Comparison of ENCODE assay signal across 7 mouse cellular contexts in genomic region chr7:139212754-139213745, GRCm38 (mm10). TPM values are rescaled to one million over a fixed set of nuclear protein-coding genes. Genes with fewer than 3 reads are reported as not detected.
DNase-seq lines count a peak whose midpoint lies in the region; ATAC-seq lines count a peak whose summit lies in the region.

Lrrc27 (plus strand) TSS chr7:139212988.
Stk32c (minus strand) TSS chr7:139213307.

- intact Hi-C loops in left cerebral cortex, postnatal 36 days (cut with DNase I) = loop anchor here (5.0 to 10.0 kb wide), 2 partner anchors 84 to 182 kb away; no protein-coding TSS in a partner anchor

- H3K36me3 ChIP-seq in intestine, embryonic 16.5 days (ENCODE audit: control insufficient read depth, insufficient read depth, low read length) = no peaks in the 10 kb centered on the region
- no peaks in the 10 kb centered on the region for H3K36me3 ChIP-seq in midbrain, embryonic 11.5 days (ENCODE audit: control insufficient read depth, insufficient read depth, low read length)

- H3K27me3 ChIP-seq in intestine, embryonic 16.5 days (replicated peaks; ENCODE audit: control insufficient read depth, insufficient read depth, low read length) = no peaks in the 10 kb centered on the region
- H3K27me3 ChIP-seq in midbrain, embryonic 11.5 days (ENCODE audit: control insufficient read depth, insufficient read depth, low read length) = no peaks in the 10 kb centered on the region

- ATAC-seq in intestine, embryonic 16.5 days = peak; percentile 98
- peak; percentile 98 for ATAC-seq in midbrain, embryonic 11.5 days (ENCODE audit: low FRiP score)

- peak within 1 kb of the TSS; percentile 79 for H3K27ac ChIP-seq in intestine, embryonic 16.5 days (ENCODE audit: low read length)
- peak within 1 kb of the TSS; percentile 88 for H3K27ac ChIP-seq in midbrain, embryonic 11.5 days (ENCODE audit: low read depth, low read length)

- H3K9ac ChIP-seq in intestine, embryonic 16.5 days (ENCODE audit: low read depth, low read length) = peak within 1 kb of the TSS; percentile 81
- peak within 1 kb of the TSS; percentile 85 for H3K9ac ChIP-seq in midbrain, embryonic 11.5 days (ENCODE audit: low read length)

- H3K4me3 ChIP-seq in intestine, embryonic 16.5 days (ENCODE audit: low read length) = peak within 1 kb of the TSS; percentile 68
- H3K4me3 ChIP-seq in midbrain, embryonic 11.5 days (ENCODE audit: low read depth, low read length) = peak within 1 kb of the TSS; percentile 55

- DNase-seq in adrenal gland, adult 8-10 months = peak; percentile 98
- peak; percentile 99 for DNase-seq in embryo, embryonic 9.5 days (ENCODE audit: extremely low spot score)
- peak; percentile 87 to 97 for DNase-seq in gastrocnemius, postnatal 4 days (ENCODE audit: low spot score in 2 of 2)
- DNase-seq in left cerebral cortex, postnatal 36 days (ENCODE audit: low spot score in 2 of 2) = peak; percentile 99
- DNase-seq in midbrain, embryonic 11.5 days (ENCODE audit: low spot score, missing footprints) = peak; percentile 99
- peak; percentile 99 for DNase-seq in skeletal muscle tissue, adult 2 months (ENCODE audit: low read depth, low spot score)

- H3K4me1 ChIP-seq in intestine, embryonic 16.5 days (ENCODE audit: control insufficient read depth, insufficient read depth, low read length) = peaks cover 3% of the 10 kb centered on the region; the same call in 1 of the 2 replicates
- H3K4me1 ChIP-seq in midbrain, embryonic 11.5 days (ENCODE audit: control insufficient read depth, insufficient read depth, low read length) = peaks cover 9% of the 10 kb centered on the region; the same call in 1 of the 2 replicates

- no peaks in the 10 kb centered on the region for H3K9me3 ChIP-seq in intestine, embryonic 16.5 days (ENCODE audit: control insufficient read depth, low read length)
- H3K9me3 ChIP-seq in midbrain, embryonic 11.5 days (ENCODE audit: control insufficient read depth, low read length) = no peaks in the 10 kb centered on the region

- 2% methylated on average over 52 of the region's 53 CpGs for WGBS in intestine, embryonic 16.5 days
- 3% methylated on average over 53 of the region's 53 CpGs for WGBS in midbrain, embryonic 11.5 days

- peak within 1 kb of the TSS; percentile 78 for H3K4me2 ChIP-seq in intestine, embryonic 16.5 days (ENCODE audit: low read depth, low read length)
- H3K4me2 ChIP-seq in midbrain, embryonic 11.5 days = peak within 1 kb of the TSS; percentile 46

RNA-seq across cellular contexts. Expression of gene Lrrc27, which starts in this region (rescaled TPM):
- 10 to 100 TPM in 1 of 4 experiments, 1 to 10 TPM in 3; 6.5 to 10.4 (median 7.7) TPM for total RNA-seq in adrenal gland, adult 8-10 months (2022)
- total RNA-seq in gastrocnemius, postnatal 4 days (2021) = 1 to 10 TPM; 2.0 to 2.2 TPM
- 4.0 and 4.4 TPM in 2 replicates for polyA plus RNA-seq in intestine, embryonic 16.5 days (2015; fragmentation: Nextera tagmentation; extraction: Ambion mirVana)
- total RNA-seq in left cerebral cortex, postnatal 36 days (2021) = 1 to 10 TPM; 6.4 TPM
- polyA plus RNA-seq in midbrain, embryonic 11.5 days (2014; fragmentation: Nextera tagmentation; extraction: Ambion mirVana) = 6.8 and 9.8 TPM in 2 replicates

RNA-seq across cellular contexts. Expression of gene Stk32c, which starts in this region (rescaled TPM):
- total RNA-seq in adrenal gland, adult 8-10 months (2022) = 1 to 10 TPM; 4.0 to 6.7 (median 5.4) TPM
- total RNA-seq in gastrocnemius, postnatal 4 days (2021) = 1 to 10 TPM; 1.6 to 1.7 TPM
- polyA plus RNA-seq in intestine, embryonic 16.5 days (2015; fragmentation: Nextera tagmentation; extraction: Ambion mirVana) = 0.10 and 0.15 TPM in 2 replicates
- 100 to 1,000 TPM; 182 to 198 TPM for total RNA-seq in left cerebral cortex, postnatal 36 days (2021)
- polyA plus RNA-seq in midbrain, embryonic 11.5 days (2014; fragmentation: Nextera tagmentation; extraction: Ambion mirVana) = 0.33 and 0.63 TPM in 2 replicates

Comparison
In these comparisons a context has a peak if more than half of its experiments do, and no peak if none do; other contexts are left out.
1. Peak in every context shown above with its lines: DNase-seq, ATAC-seq, H3K4me3 ChIP-seq and H3K27ac ChIP-seq.
2. RNA of gene Stk32c (total RNA-seq): 182 to 198 TPM in left cerebral cortex, postnatal 36 days; 4.0 to 6.7 TPM in adrenal gland, adult 8-10 months and 1.6 to 1.7 TPM in gastrocnemius, postnatal 4 days; every median in the first group is over 10 times any median in the second.